Mouse (Mus musculus): ENCODE data around the gene Uspl1.

GRCm38 (mm10) chr5:149206286-149206685, 22.1 kb downstream of the Uspl1 start:
- TF ChIP-seq CTCF (IDR thresholded peaks at IDR 0.05; ENCODE audit: borderline replicate concordance, extremely low read depth, insufficient read depth, insufficient read length) (no peak), POLR2A (IDR thresholded peaks at IDR 0.05; ENCODE audit: borderline replicate concordance, extremely low read depth, insufficient read depth, insufficient read length, poor library complexity, severe bottlenecking) (no peak)

Measured in brain, embryonic 14.5 days (tissue).